Mouse (Mus musculus): Measurements from ENCODE around the gene Pheta1. TPM values are rescaled to one million over a fixed set of nuclear protein-coding genes. Genes with fewer than 3 reads are reported as not detected.

The Pheta1 gene
- 15.3 and 19.4 TPM in 2 replicates for polyA plus RNA-seq (2015; fragmentation: Nextera tagmentation; extraction: Ambion mirVana)

DNA sequence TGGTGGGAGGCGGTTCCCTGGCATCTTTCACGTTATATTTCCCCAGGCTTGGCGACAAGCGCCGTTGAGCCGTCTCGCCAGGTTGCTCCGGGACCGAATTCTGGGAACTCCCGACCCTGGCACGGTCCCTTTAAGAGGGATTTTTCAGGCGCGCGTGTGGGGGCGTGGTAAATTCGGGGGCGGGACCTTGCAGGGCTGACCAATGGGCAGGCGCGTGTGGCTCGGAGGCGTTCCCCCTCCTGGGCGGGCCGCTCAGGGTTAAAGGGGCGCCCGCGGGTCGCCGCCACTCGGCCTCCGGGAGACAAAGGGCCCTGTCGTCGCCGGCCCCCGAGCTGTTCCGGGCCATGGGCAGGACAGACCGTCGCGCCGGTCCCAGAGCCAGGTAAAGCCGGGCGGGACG is at the start of gene Pheta1:
Pheta1 (plus strand) TSS at position 242 of the 400 bp plus-strand sequence.
- WGBS: under 1% methylated on average over 42 of the region's 42 CpGs
- H3K4me2 ChIP-seq (ENCODE audit: low read depth, low read length): peak within 1 kb of the TSS; percentile 91
- H3K27ac ChIP-seq (ENCODE audit: low read length): peak within 1 kb of the TSS; percentile 90
- peaks cover 36% of the 10 kb centered on the region for H3K4me1 ChIP-seq (ENCODE audit: control insufficient read depth, insufficient read depth, low read length)
- H3K36me3 ChIP-seq (ENCODE audit: control insufficient read depth, insufficient read depth): peaks cover 16% of the 10 kb centered on the region
- H3K27me3 ChIP-seq (ENCODE audit: control insufficient read depth, insufficient read depth, low read length): peaks cover 2% of the 10 kb centered on the region
- peak; percentile 92 for ATAC-seq (replicated peaks; ENCODE audit: extremely low read depth, insufficient read depth, low FRiP score)
- H3K9me3 ChIP-seq (replicated peaks; ENCODE audit: control insufficient read depth, low read length): no peaks in the 10 kb centered on the region
- H3K9ac ChIP-seq (ENCODE audit: low read length): peak within 1 kb of the TSS; percentile 93
- peak within 1 kb of the TSS; percentile 93 for H3K4me3 ChIP-seq (ENCODE audit: low read length)

DNA sequence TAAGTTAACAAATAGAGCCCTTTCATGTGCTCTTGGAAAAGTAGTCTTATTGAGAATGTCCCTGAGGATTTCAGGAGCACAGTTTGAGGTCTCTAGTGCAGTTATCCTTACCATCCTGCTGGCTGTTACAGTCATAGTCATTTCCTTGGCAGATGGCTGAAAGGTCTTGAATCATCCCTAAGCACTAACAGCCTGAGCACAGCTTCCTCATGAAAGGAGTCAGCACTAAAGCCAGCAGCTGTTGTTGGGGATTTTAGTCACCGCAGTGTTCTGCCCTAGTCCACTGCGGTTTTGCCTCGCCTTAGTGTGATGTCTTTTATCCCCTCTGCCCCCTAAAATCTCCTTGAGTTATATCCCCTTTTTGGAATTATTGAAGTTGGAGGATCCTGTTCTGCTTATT is 41.6 kb upstream of the Pheta1 start:
- H3K9me3 ChIP-seq (replicated peaks; ENCODE audit: control insufficient read depth, low read length): no peaks in the 10 kb centered on the region
- H3K36me3 ChIP-seq (ENCODE audit: control insufficient read depth, insufficient read depth): peaks cover 24% of the 10 kb centered on the region
- H3K27me3 ChIP-seq (ENCODE audit: control insufficient read depth, insufficient read depth, low read length): no peaks in the 10 kb centered on the region
- peak overlapping the region; percentile 8; the same call in 1 of the 2 replicates for H3K9ac ChIP-seq (ENCODE audit: low read length)
- WGBS: 89% methylated on average over 3 of the region's 3 CpGs
- peak overlapping the region; percentile 47 for H3K27ac ChIP-seq (ENCODE audit: low read length)
- H3K4me2 ChIP-seq (ENCODE audit: low read depth, low read length): no peak overlapping the region
- peaks cover 25% of the 10 kb centered on the region for H3K4me1 ChIP-seq (ENCODE audit: control insufficient read depth, insufficient read depth, low read length)
- no peak for ATAC-seq (replicated peaks; ENCODE audit: extremely low read depth, insufficient read depth, low FRiP score)
- H3K4me3 ChIP-seq (ENCODE audit: low read length): no peak overlapping the region

DNA sequence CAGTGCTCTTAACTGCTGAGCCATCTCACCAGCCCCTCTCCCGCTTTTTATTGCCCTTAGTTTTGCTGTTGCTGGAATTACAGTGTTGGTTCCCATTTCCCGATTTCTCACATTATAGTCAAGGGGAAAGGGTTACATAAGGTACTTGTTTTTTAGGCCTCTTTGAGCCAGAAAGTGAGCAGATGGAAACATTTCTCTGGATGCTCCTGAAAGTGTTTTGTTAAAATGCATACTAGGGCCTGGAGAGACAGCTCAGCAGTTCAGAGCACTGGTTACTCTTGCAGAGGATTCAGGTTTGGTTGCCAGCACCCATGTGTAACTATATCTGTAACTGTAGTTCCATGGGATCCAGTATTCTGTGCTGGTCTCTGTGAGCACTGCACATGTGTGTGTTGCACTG is 40.6 kb upstream of the Pheta1 start:
- peaks cover 23% of the 10 kb centered on the region for H3K36me3 ChIP-seq (ENCODE audit: control insufficient read depth, insufficient read depth)
- no peaks in the 10 kb centered on the region for H3K27me3 ChIP-seq (ENCODE audit: control insufficient read depth, insufficient read depth, low read length)
- H3K4me3 ChIP-seq (ENCODE audit: low read length): no peak overlapping the region
- no peak overlapping the region for H3K27ac ChIP-seq (ENCODE audit: low read length)
- no peak for ATAC-seq (replicated peaks; ENCODE audit: extremely low read depth, insufficient read depth, low FRiP score)
- H3K9me3 ChIP-seq (replicated peaks; ENCODE audit: control insufficient read depth, low read length): no peaks in the 10 kb centered on the region
- H3K4me1 ChIP-seq (ENCODE audit: control insufficient read depth, insufficient read depth, low read length): peaks cover 25% of the 10 kb centered on the region
- 89% methylated on average over 2 of the region's 2 CpGs for WGBS
- H3K4me2 ChIP-seq (ENCODE audit: low read depth, low read length): no peak overlapping the region
- no peak overlapping the region for H3K9ac ChIP-seq (ENCODE audit: low read length)

- Histone ChIP-seq H3K27me3 (ENCODE audit: control insufficient read depth, insufficient read depth, low read length) (no peaks in the 10 kb centered on the region), H3K9me3 (replicated peaks; ENCODE audit: control insufficient read depth, low read length) (no peaks in the 10 kb centered on the region), H3K4me1 (ENCODE audit: control insufficient read depth, insufficient read depth, low read length) (peaks cover 25% of the 10 kb centered on the region), H3K36me3 (ENCODE audit: control insufficient read depth, insufficient read depth) (peaks cover 35% of the 10 kb centered on the region), H3K4me2 (ENCODE audit: low read depth, low read length) (no peak overlapping the region), H3K9ac (ENCODE audit: low read length) (no peak overlapping the region), H3K4me3 (ENCODE audit: low read length) (no peak overlapping the region), H3K27ac (ENCODE audit: low read length) (peak overlapping the region; percentile 54)
- WGBS: 27% methylated on average over 5 of the region's 5 CpGs
- ATAC-seq (replicated peaks; ENCODE audit: extremely low read depth, insufficient read depth, low FRiP score): peak; percentile 18; the same call in 1 of the 2 replicates
Measured at GRCm38 (mm10) chr5:121809667-121810224, 39.0 kb upstream of the Pheta1 start.

- Histone ChIP-seq H3K36me3 (ENCODE audit: control insufficient read depth, insufficient read depth) (peaks cover 36% of the 10 kb centered on the region), H3K9me3 (replicated peaks; ENCODE audit: control insufficient read depth, low read length) (no peaks in the 10 kb centered on the region), H3K4me2 (ENCODE audit: low read depth, low read length) (no peak overlapping the region), H3K27ac (ENCODE audit: low read length) (peak overlapping the region; percentile 54), H3K9ac (ENCODE audit: low read length) (0 out of 2 replicates have a peak overlapping the region, but pooled peaks have one; percentile 16), H3K4me3 (ENCODE audit: low read length) (no peak overlapping the region), H3K27me3 (ENCODE audit: control insufficient read depth, insufficient read depth, low read length) (no peaks in the 10 kb centered on the region), H3K4me1 (ENCODE audit: control insufficient read depth, insufficient read depth, low read length) (peaks cover 25% of the 10 kb centered on the region)
- whole genome bisulfite sequencing: 75% methylated on average over 17 of the region's 17 CpGs
- ATAC-seq (replicated peaks; ENCODE audit: extremely low read depth, insufficient read depth, low FRiP score): no peak
Measured at GRCm38 (mm10) chr5:121810331-121811151, 38.2 kb upstream of the Pheta1 start.

- Histone ChIP-seq H3K4me3 (ENCODE audit: low read length) (no peak overlapping the region), H3K4me1 (ENCODE audit: control insufficient read depth, insufficient read depth, low read length) (peaks cover 25% of the 10 kb centered on the region), H3K36me3 (ENCODE audit: control insufficient read depth, insufficient read depth) (peaks cover 42% of the 10 kb centered on the region), H3K27me3 (ENCODE audit: control insufficient read depth, insufficient read depth, low read length) (no peaks in the 10 kb centered on the region), H3K9me3 (replicated peaks; ENCODE audit: control insufficient read depth, low read length) (no peaks in the 10 kb centered on the region), H3K9ac (ENCODE audit: low read length) (no peak overlapping the region), H3K4me2 (ENCODE audit: low read depth, low read length) (no peak overlapping the region), H3K27ac (ENCODE audit: low read length) (peak overlapping the region; percentile 24; the same call in 1 of the 2 replicates)
- ATAC-seq (replicated peaks; ENCODE audit: extremely low read depth, insufficient read depth, low FRiP score): no peak
- WGBS: 65% methylated on average over 5 of the region's 5 CpGs
Measured at GRCm38 (mm10) chr5:121811485-121811931, 37.3 kb upstream of the Pheta1 start.

GRCm38 (mm10) chr5:121812526-121813243 is 36.1 kb upstream of the Pheta1 start:
- H3K36me3 ChIP-seq (ENCODE audit: control insufficient read depth, insufficient read depth): peaks cover 52% of the 10 kb centered on the region
- peak overlapping the region; percentile 24; the same call in 1 of the 2 replicates for H3K27ac ChIP-seq (ENCODE audit: low read length)

DNA sequence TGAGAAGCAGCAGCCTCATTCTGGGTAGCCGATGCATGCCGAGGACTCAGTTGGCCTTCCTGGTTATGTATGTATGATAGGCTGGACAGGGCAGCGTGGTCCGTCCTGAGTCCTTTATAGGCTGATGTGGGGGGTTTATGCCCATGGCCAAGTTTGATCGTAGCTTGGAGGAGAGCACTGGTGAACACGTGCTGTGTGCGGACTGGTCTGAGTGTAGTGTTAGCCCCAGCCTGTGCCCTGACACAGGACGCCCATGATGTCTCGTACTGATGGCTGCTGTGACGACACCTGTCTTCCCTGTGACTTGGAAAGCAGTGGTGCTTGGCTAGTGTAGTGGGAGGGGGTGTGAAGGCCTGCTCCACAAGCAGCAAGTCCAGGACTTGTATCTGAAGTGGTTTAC is 35.0 kb upstream of the Pheta1 start:
- no peaks in the 10 kb centered on the region for H3K27me3 ChIP-seq (ENCODE audit: control insufficient read depth, insufficient read depth, low read length)
- ATAC-seq (replicated peaks; ENCODE audit: extremely low read depth, insufficient read depth, low FRiP score): no peak
- 88% methylated on average over 10 of the region's 10 CpGs for WGBS

More at GRCm38 (mm10) chr5:121812526-121813243, 36.1 kb upstream of the Pheta1 start:
- no peak for ATAC-seq (replicated peaks; ENCODE audit: extremely low read depth, insufficient read depth, low FRiP score)
- 74% methylated on average over 7 of the region's 7 CpGs for WGBS
- peaks cover 25% of the 10 kb centered on the region for H3K4me1 ChIP-seq (ENCODE audit: control insufficient read depth, insufficient read depth, low read length)
- no peaks in the 10 kb centered on the region for H3K9me3 ChIP-seq (replicated peaks; ENCODE audit: control insufficient read depth, low read length)
- H3K9ac ChIP-seq (ENCODE audit: low read length): no peak overlapping the region
- H3K27me3 ChIP-seq (ENCODE audit: control insufficient read depth, insufficient read depth, low read length): no peaks in the 10 kb centered on the region
- H3K4me3 ChIP-seq (ENCODE audit: low read length): no peak overlapping the region
- H3K4me2 ChIP-seq (ENCODE audit: low read depth, low read length): no peak overlapping the region

More for the DNA sequence above, 35.0 kb upstream of the Pheta1 start:
- Histone ChIP-seq H3K9ac (ENCODE audit: low read length) (no peak overlapping the region), H3K9me3 (replicated peaks; ENCODE audit: control insufficient read depth, low read length) (no peaks in the 10 kb centered on the region), H3K27ac (ENCODE audit: low read length) (no peak overlapping the region), H3K36me3 (ENCODE audit: control insufficient read depth, insufficient read depth) (peaks cover 63% of the 10 kb centered on the region), H3K4me3 (ENCODE audit: low read length) (no peak overlapping the region), H3K4me1 (ENCODE audit: control insufficient read depth, insufficient read depth, low read length) (peaks cover 25% of the 10 kb centered on the region), H3K4me2 (ENCODE audit: low read depth, low read length) (no peak overlapping the region)
